Mouse (Mus musculus) kidney, adult 2 months (tissue): ENCODE results near the gene Dad1.

ENCODE experiments used
- CTCF ChIP-seq: fragments of 200-500 bp; conservative IDR thresholded peaks from 2 replicates; pipeline ENCODE4 v1.5.1; 2011; ENCODE audit warnings: low read depth, mild to moderate bottlenecking, control low read depth, low read length, moderate library complexity, mixed read lengths; ENCODE audit not compliant: insufficient read depth, insufficient read length
- POLR2A ChIP-seq: fragments of 200-500 bp; IDR thresholded peaks from one replicate; pipeline ENCODE4 v1.6.1; 2011; ENCODE audit warnings: low read depth, low read length, control low read depth

GRCm38 (mm10) chr14:54226911-54227811 is 26.7 kb downstream of the Dad1 start:
- no peak for TF ChIP-seq CTCF
- TF ChIP-seq POLR2A: no peak
